Mouse (Mus musculus) hindbrain, embryonic 13.5 days (tissue): Measurements from ENCODE around the gene Fignl1. TPM values are rescaled to one million over a fixed set of nuclear protein-coding genes. Genes with fewer than 3 reads are reported as not detected.
A peak's percentile ranks its signal among the peaks of the same experiment; 100 is the strongest.

Experiments
- ATAC-seq: fragments of 200-750 bp; cut with Nextera tagmentation; 2 replicates; pipeline ENCODE4 v1.8.0; 2017; ENCODE audit warnings: moderate TSS enrichment; ENCODE audit not compliant: low FRiP score
- H3K27ac ChIP-seq: fragments of 300-500 bp; sonication (generic); 2 replicates; pipeline ENCODE4 v1.5.1; 2015; ENCODE audit warnings: inconsistent platforms, mild to moderate bottlenecking, moderate library complexity
- H3K27me3 ChIP-seq: fragments of 300-500 bp; sonication (generic); 2 replicates; pipeline ENCODE4 v1.6.1; 2015; ENCODE audit warnings: mild to moderate bottlenecking, inconsistent platforms
- H3K36me3 ChIP-seq: fragments of 300-500 bp; sonication (generic); 2 replicates; pipeline ENCODE4 v1.6.1; 2015; ENCODE audit warnings: mild to moderate bottlenecking, inconsistent platforms
- H3K4me1 ChIP-seq: fragments of 300-500 bp; sonication (generic); replicated peaks from 2 replicates; pipeline ENCODE4 v1.6.1; 2015; ENCODE audit warnings: inconsistent platforms
- H3K4me2 ChIP-seq: fragments of 300-500 bp; sonication (generic); 2 replicates; pipeline ENCODE4 v1.6.1; 2015; ENCODE audit warnings: inconsistent platforms, mild to moderate bottlenecking, moderate library complexity
- H3K4me3 ChIP-seq: fragments of 300-500 bp; sonication (generic); 2 replicates; pipeline ENCODE4 v1.5.1; 2015; ENCODE audit warnings: mild to moderate bottlenecking, inconsistent platforms
- H3K9ac ChIP-seq: fragments of 300-500 bp; sonication (generic); 2 replicates; pipeline ENCODE4 v1.6.1; 2015; ENCODE audit warnings: mild to moderate bottlenecking, inconsistent platforms
- H3K9me3 ChIP-seq: fragments of 300-500 bp; sonication (generic); 2 replicates; pipeline ENCODE4 v1.6.1; 2016; ENCODE audit warnings: inconsistent platforms
- WGBS: fragments of 180-500 bp; shearing (Covaris S2); methylation state at CpG from one replicate; pipeline ENCODE4 v1.1.7; 2015; 5-methylcytosine and 5-hydroxymethylcytosine counted together
- polyA plus RNA-seq: library from polyadenylated mRNA; unstranded; fragments of >200 nt; fragmentation: Nextera tagmentation; extraction: Ambion mirVana; gene quantifications from 2 replicates; pipeline ENCODE4 v1.2.1, GENCODE M21; 2015

Gene Fignl1
- polyA plus RNA-seq, 1 experiment from 2014 or later = 15.5 TPM

- H3K4me3 ChIP-seq = no peak overlapping the region
- no peaks in the 10 kb centered on the region for H3K27me3 ChIP-seq
- H3K4me2 ChIP-seq = no peak overlapping the region
- no peaks in the 10 kb centered on the region for H3K9me3 ChIP-seq
- no peak overlapping the region for H3K9ac ChIP-seq
- no peak overlapping the region for H3K27ac ChIP-seq
- 100% methylated on average over 1 of the region's 1 CpGs for WGBS
- no peaks in the 10 kb centered on the region for H3K4me1 ChIP-seq
- no peak for ATAC-seq
- H3K36me3 ChIP-seq = peaks cover 25% of the 10 kb centered on the region
Measured at GRCm38 (mm10) chr11:11798690-11799089, 10.1 kb downstream of the Fignl1 start.

- Histone ChIP-seq H3K4me2 (no peak overlapping the region), H3K9ac (no peak overlapping the region), H3K9me3 (no peaks in the 10 kb centered on the region), H3K4me1 (no peaks in the 10 kb centered on the region), H3K27me3 (no peaks in the 10 kb centered on the region), H3K4me3 (no peak overlapping the region), H3K27ac (no peak overlapping the region), H3K36me3 (peaks cover 5% of the 10 kb centered on the region; the same call in 1 of the 2 replicates)
- WGBS = 95% methylated on average over 1 of the region's 1 CpGs
- ATAC-seq = no peak
Measured at GRCm38 (mm10) chr11:11794626-11795025, 14.1 kb downstream of the Fignl1 start.

- H3K36me3 ChIP-seq = no peaks in the 10 kb centered on the region
- ATAC-seq = peak; percentile 97
- WGBS = under 1% methylated on average over 8 of the region's 8 CpGs
- no peak overlapping the region for H3K27ac ChIP-seq
- H3K4me3 ChIP-seq = no peak overlapping the region
- no peaks in the 10 kb centered on the region for H3K9me3 ChIP-seq
- peak overlapping the region; percentile 41 for H3K4me2 ChIP-seq
- no peaks in the 10 kb centered on the region for H3K27me3 ChIP-seq
- H3K9ac ChIP-seq = no peak overlapping the region
- peaks cover 6% of the 10 kb centered on the region; the same call in 1 of the 2 replicates for H3K4me1 ChIP-seq
Measured at GRCm38 (mm10) chr11:11788521-11788974, 20.2 kb downstream of the Fignl1 start.

GRCm38 (mm10) chr11:11785457-11785856 lies 23.3 kb downstream of the Fignl1 start:
- 59% methylated on average over 6 of the region's 6 CpGs for WGBS
- Histone ChIP-seq H3K9me3 (no peaks in the 10 kb centered on the region), H3K27me3 (no peaks in the 10 kb centered on the region), H3K4me3 (no peak overlapping the region), H3K27ac (no peak overlapping the region), H3K4me2 (no peak overlapping the region), H3K36me3 (no peaks in the 10 kb centered on the region), H3K9ac (no peak overlapping the region; the same call in 1 of the 2 replicates), H3K4me1 (peaks cover 6% of the 10 kb centered on the region; the same call in 1 of the 2 replicates)
- no peak for ATAC-seq

GRCm38 (mm10) chr11:11781728-11782127 lies 27.0 kb downstream of the Fignl1 start:
- Histone ChIP-seq H3K36me3 (no peaks in the 10 kb centered on the region), H3K27ac (no peak overlapping the region), H3K4me3 (no peak overlapping the region), H3K9me3 (no peaks in the 10 kb centered on the region), H3K4me1 (no peaks in the 10 kb centered on the region), H3K27me3 (no peaks in the 10 kb centered on the region), H3K9ac (no peak overlapping the region), H3K4me2 (no peak overlapping the region)
- 89% methylated on average over 8 of the region's 8 CpGs for WGBS
- ATAC-seq = no peak

GRCm38 (mm10) chr11:11778345-11778744 lies 30.4 kb downstream of the Fignl1 start:
- no peak overlapping the region for H3K4me3 ChIP-seq
- no peaks in the 10 kb centered on the region for H3K36me3 ChIP-seq
- no peak overlapping the region for H3K4me2 ChIP-seq
- H3K9me3 ChIP-seq = no peaks in the 10 kb centered on the region
- 96% methylated on average over 6 of the region's 6 CpGs for WGBS
- no peak overlapping the region for H3K9ac ChIP-seq
- no peak overlapping the region for H3K27ac ChIP-seq
- H3K27me3 ChIP-seq = no peaks in the 10 kb centered on the region
- no peaks in the 10 kb centered on the region for H3K4me1 ChIP-seq
- ATAC-seq = no peak

- no peak overlapping the region for H3K4me3 ChIP-seq
- H3K36me3 ChIP-seq = no peaks in the 10 kb centered on the region
- H3K27ac ChIP-seq = no peak overlapping the region
- no peak overlapping the region for H3K4me2 ChIP-seq
- no peaks in the 10 kb centered on the region for H3K4me1 ChIP-seq
- H3K9me3 ChIP-seq = no peaks in the 10 kb centered on the region
- H3K27me3 ChIP-seq = no peaks in the 10 kb centered on the region
- WGBS = 91% methylated on average over 2 of the region's 2 CpGs
- no peak overlapping the region for H3K9ac ChIP-seq
- no peak for ATAC-seq
Measured at GRCm38 (mm10) chr11:11777796-11778195, 31.0 kb downstream of the Fignl1 start.

GRCm38 (mm10) chr11:11777246-11777645 lies 31.5 kb downstream of the Fignl1 start:
- no peak overlapping the region for H3K9ac ChIP-seq

GRCm38 (mm10) chr11:11776822-11777174 lies 32.0 kb downstream of the Fignl1 start:
- H3K4me1 ChIP-seq = no peaks in the 10 kb centered on the region
- H3K9me3 ChIP-seq = no peaks in the 10 kb centered on the region
- H3K4me2 ChIP-seq = no peak overlapping the region
- no peak for ATAC-seq
- H3K27me3 ChIP-seq = no peaks in the 10 kb centered on the region
- 84% methylated on average over 7 of the region's 7 CpGs for WGBS
- H3K36me3 ChIP-seq = no peaks in the 10 kb centered on the region
- H3K4me3 ChIP-seq = no peak overlapping the region
- H3K27ac ChIP-seq = no peak overlapping the region
- no peak overlapping the region for H3K9ac ChIP-seq

More at GRCm38 (mm10) chr11:11777246-11777645, 31.5 kb downstream of the Fignl1 start:
- Histone ChIP-seq H3K4me2 (no peak overlapping the region), H3K4me3 (no peak overlapping the region), H3K27me3 (no peaks in the 10 kb centered on the region), H3K4me1 (no peaks in the 10 kb centered on the region), H3K9me3 (no peaks in the 10 kb centered on the region), H3K27ac (no peak overlapping the region), H3K36me3 (no peaks in the 10 kb centered on the region)
- ATAC-seq = no peak
- 83% methylated on average over 3 of the region's 3 CpGs for WGBS

DNA sequence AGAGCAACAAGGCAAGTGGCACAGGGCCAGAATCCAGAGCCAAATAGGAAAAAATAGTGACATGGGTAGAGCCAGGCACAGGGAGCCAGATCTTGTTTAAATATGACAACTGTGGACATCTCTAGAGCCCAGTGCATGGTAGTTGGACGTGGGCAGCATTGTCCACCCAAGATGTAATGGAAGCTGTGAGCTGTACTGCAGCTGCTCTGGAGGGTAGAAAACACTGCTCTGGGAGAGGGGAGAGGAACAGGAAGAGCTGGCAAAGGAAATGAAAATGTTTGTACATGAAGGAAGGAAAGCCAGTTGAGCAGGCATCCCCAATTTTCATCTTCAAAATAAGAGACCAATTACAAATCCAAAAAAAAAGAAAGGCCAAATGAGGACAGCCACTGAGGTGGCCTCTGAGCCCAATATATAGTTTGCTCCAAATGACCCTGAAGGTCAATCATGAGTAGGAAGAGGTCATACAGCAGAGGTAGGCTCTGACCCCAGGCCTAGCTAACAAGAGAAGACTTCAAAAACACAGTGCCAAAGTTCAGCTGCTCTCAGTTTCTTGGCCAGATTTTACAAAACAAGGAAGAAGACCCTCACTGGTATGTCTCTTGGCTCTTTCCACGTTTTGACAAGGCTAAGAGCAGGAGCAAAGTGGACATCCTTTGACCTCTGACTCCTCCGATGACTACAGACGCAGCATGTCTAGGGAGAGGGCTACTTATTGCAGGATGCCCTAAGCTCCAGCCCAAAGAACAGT lies 32.5 kb downstream of the Fignl1 start:
- WGBS = 79% methylated on average over 4 of the region's 4 CpGs
- ATAC-seq = no peak
- Histone ChIP-seq H3K9me3 (no peaks in the 10 kb centered on the region), H3K27ac (no peak overlapping the region), H3K27me3 (no peaks in the 10 kb centered on the region), H3K36me3 (no peaks in the 10 kb centered on the region), H3K4me2 (no peak overlapping the region), H3K4me3 (no peak overlapping the region), H3K9ac (no peak overlapping the region), H3K4me1 (no peaks in the 10 kb centered on the region)

DNA sequence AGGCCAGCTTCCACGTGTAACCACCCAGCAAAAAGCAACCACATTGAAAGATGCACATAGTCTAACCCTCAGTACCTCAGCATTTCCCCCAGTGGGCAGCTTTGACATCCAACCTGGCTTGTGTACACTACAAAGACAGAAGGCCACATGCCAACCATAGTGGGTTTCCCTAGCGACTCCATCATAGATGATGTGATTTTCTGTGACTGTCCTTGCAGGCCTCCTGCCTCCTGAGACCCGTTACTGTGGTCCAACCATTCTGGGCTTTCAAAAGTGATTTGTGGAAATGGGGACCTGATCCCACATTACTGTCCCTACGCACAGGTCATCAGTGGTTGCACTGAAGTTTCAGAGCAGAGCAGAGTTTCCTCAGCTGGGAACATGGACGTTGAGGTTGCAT lies 33.9 kb downstream of the Fignl1 start:
- WGBS = 92% methylated on average over 5 of the region's 5 CpGs
- Histone ChIP-seq H3K36me3 (no peaks in the 10 kb centered on the region), H3K4me2 (no peak overlapping the region), H3K9ac (no peak overlapping the region), H3K4me3 (no peak overlapping the region), H3K27me3 (no peaks in the 10 kb centered on the region), H3K9me3 (no peaks in the 10 kb centered on the region), H3K27ac (no peak overlapping the region), H3K4me1 (no peaks in the 10 kb centered on the region)
- no peak for ATAC-seq

- no peak for ATAC-seq
- Histone ChIP-seq H3K4me1 (no peaks in the 10 kb centered on the region), H3K4me2 (no peak overlapping the region), H3K36me3 (no peaks in the 10 kb centered on the region), H3K27me3 (no peaks in the 10 kb centered on the region), H3K27ac (no peak overlapping the region), H3K4me3 (no peak overlapping the region), H3K9ac (no peak overlapping the region), H3K9me3 (no peaks in the 10 kb centered on the region)
- WGBS = 95% methylated on average over 4 of the region's 4 CpGs
Measured at GRCm38 (mm10) chr11:11774384-11774783, 34.4 kb downstream of the Fignl1 start.

GRCm38 (mm10) chr11:11772196-11772595 lies 36.6 kb downstream of the Fignl1 start:
- no peak overlapping the region for H3K27ac ChIP-seq
- no peak for ATAC-seq
- no peaks in the 10 kb centered on the region for H3K36me3 ChIP-seq
- 95% methylated on average over 4 of the region's 4 CpGs for WGBS
- H3K27me3 ChIP-seq = no peaks in the 10 kb centered on the region
- no peaks in the 10 kb centered on the region for H3K4me1 ChIP-seq
- H3K4me3 ChIP-seq = no peak overlapping the region
- H3K9ac ChIP-seq = no peak overlapping the region
- no peaks in the 10 kb centered on the region for H3K9me3 ChIP-seq
- no peak overlapping the region for H3K4me2 ChIP-seq
